Mouse (Mus musculus) midbrain, postnatal 0 days (tissue): Measurements from ENCODE around the gene Chsy1. TPM values are rescaled to one million over a fixed set of nuclear protein-coding genes. Genes with fewer than 3 reads are reported as not detected.

Experiments
- ATAC-seq: fragments of 200-750 bp; cut with Nextera tagmentation; 2 replicates; pipeline ENCODE4 v1.8.0; 2017; ENCODE audit warnings: moderate number of reproducible peaks, mild to moderate bottlenecking, moderate TSS enrichment, moderate library complexity; ENCODE audit not compliant: low FRiP score
- DNase-seq: peaks from one replicate; pipeline ENCODE4 v3.0.0-alpha.2; 2015; ENCODE audit warnings: low spot score
- H3K27ac ChIP-seq: fragments of 300-500 bp; sonication (generic); 2 replicates; pipeline ENCODE4 v1.5.1; 2014; ENCODE audit warnings: low read depth, mild to moderate bottlenecking, low read length, mixed read lengths
- H3K27me3 ChIP-seq: fragments of 300-500 bp; sonication (generic); 2 replicates; pipeline ENCODE4 v1.6.1; 2014; ENCODE audit warnings: low read length, control low read depth, mixed read lengths; ENCODE audit not compliant: insufficient read depth
- H3K36me3 ChIP-seq: fragments of 300-500 bp; sonication (generic); 2 replicates; pipeline ENCODE4 v1.6.1; 2014; ENCODE audit warnings: low read length, control low read depth, mixed read lengths; ENCODE audit not compliant: insufficient read depth
- H3K4me1 ChIP-seq: fragments of 300-500 bp; sonication (generic); 2 replicates; pipeline ENCODE4 v1.6.1; 2014; ENCODE audit warnings: mild to moderate bottlenecking, control low read depth, antibody characterized with exemption, low read length, mixed read lengths; ENCODE audit not compliant: insufficient read depth
- H3K4me2 ChIP-seq: fragments of 300-500 bp; sonication (generic); 2 replicates; pipeline ENCODE4 v1.6.1; 2014; ENCODE audit warnings: low read depth, mild to moderate bottlenecking, low read length, mixed read lengths; ENCODE audit not compliant: poor library complexity, severe bottlenecking
- H3K4me3 ChIP-seq: fragments of 300-500 bp; sonication (generic); 2 replicates; pipeline ENCODE4 v1.5.1; 2014; ENCODE audit warnings: low read depth, mild to moderate bottlenecking, low read length, moderate library complexity
- H3K9ac ChIP-seq: fragments of 300-500 bp; sonication (generic); replicated peaks from 2 replicates; pipeline ENCODE4 v1.6.1; 2014; ENCODE audit warnings: mild to moderate bottlenecking, low read length, moderate library complexity, mixed read lengths; ENCODE audit not compliant: poor library complexity, severe bottlenecking
- H3K9me3 ChIP-seq: fragments of 300-500 bp; sonication (generic); 2 replicates; pipeline ENCODE4 v1.6.1; 2016; ENCODE audit warnings: low read length, control low read depth
- CTCF ChIP-seq: IDR thresholded peaks from 2 replicates; pipeline ENCODE4 v1.5.1; 2016; ENCODE audit warnings: antibody characterized with exemption, mild to moderate bottlenecking
- WGBS: fragments of 180-500 bp; shearing (Covaris S2); extraction: QIAGEN DNeasy Blood & Tissue Kit; methylation state at CpG from one replicate; pipeline ENCODE4 v1.1.7; 2014; 5-methylcytosine and 5-hydroxymethylcytosine counted together
- polyA plus RNA-seq: library from polyadenylated mRNA; unstranded; fragments of >200 nt; fragmentation: Nextera tagmentation; extraction: Ambion mirVana; gene quantifications from 2 replicates; pipeline ENCODE4 v1.2.1, GENCODE M21; 2015
- total RNA-seq: library from RNA; depleted of rRNA; stranded (reverse); fragments of >200 nt; gene quantifications from 2 replicates; pipeline ENCODE4 v1.2.3, GENCODE M21; 2014

The Chsy1 gene
- total and polyA plus RNA-seq, 2 experiments from 2014 or later: 7.2 to 38.9 TPM

GRCm38 (mm10) chr7:66165036-66165798 lies 55.9 kb downstream of the Chsy1 start:
- no peak overlapping the region for H3K4me2 ChIP-seq
- 49% methylated on average over 5 of the region's 5 CpGs for WGBS
- no peaks in the 10 kb centered on the region; the same call in 1 of the 2 replicates for H3K4me1 ChIP-seq
- no peak overlapping the region for H3K4me3 ChIP-seq
- no peaks in the 10 kb centered on the region for H3K36me3 ChIP-seq
- H3K27me3 ChIP-seq: no peaks in the 10 kb centered on the region
- DNase-seq: peak; percentile 59
- TF ChIP-seq CTCF: no peak
- no peak overlapping the region for H3K27ac ChIP-seq
- no peak for ATAC-seq
- H3K9me3 ChIP-seq: no peaks in the 10 kb centered on the region
- no peak overlapping the region for H3K9ac ChIP-seq

GRCm38 (mm10) chr7:66168877-66169276 lies 59.6 kb downstream of the Chsy1 start:
- H3K4me3 ChIP-seq: no peak overlapping the region
- no peaks in the 10 kb centered on the region for H3K27me3 ChIP-seq
- WGBS: 90% methylated on average over 7 of the region's 7 CpGs
- TF ChIP-seq CTCF: no peak
- no peak for DNase-seq
- no peak for ATAC-seq
- H3K4me2 ChIP-seq: no peak overlapping the region
- no peak overlapping the region for H3K9ac ChIP-seq
- no peaks in the 10 kb centered on the region for H3K4me1 ChIP-seq
- H3K27ac ChIP-seq: no peak overlapping the region
- H3K36me3 ChIP-seq: peaks cover 9% of the 10 kb centered on the region; the same call in 1 of the 2 replicates
- H3K9me3 ChIP-seq: no peaks in the 10 kb centered on the region

- Histone ChIP-seq H3K4me2 (no peak overlapping the region), H3K4me3 (no peak overlapping the region), H3K9ac (no peak overlapping the region), H3K27me3 (no peaks in the 10 kb centered on the region), H3K9me3 (no peaks in the 10 kb centered on the region), H3K36me3 (peaks cover 12% of the 10 kb centered on the region; the same call in 1 of the 2 replicates), H3K27ac (no peak overlapping the region), H3K4me1 (no peaks in the 10 kb centered on the region)
- DNase-seq (no peak), ATAC-seq (no peak)
- no peak for TF ChIP-seq CTCF
- 86% methylated on average over 6 of the region's 6 CpGs for WGBS
Measured at GRCm38 (mm10) chr7:66169476-66169875, 60.2 kb downstream of the Chsy1 start.

GRCm38 (mm10) chr7:66170802-66171505 lies 61.6 kb downstream of the Chsy1 start:
- WGBS: 93% methylated on average over 27 of the region's 27 CpGs
- Histone ChIP-seq H3K4me3 (no peak overlapping the region), H3K9me3 (no peaks in the 10 kb centered on the region), H3K27me3 (no peaks in the 10 kb centered on the region), H3K9ac (no peak overlapping the region), H3K4me1 (no peaks in the 10 kb centered on the region), H3K36me3 (peaks cover 12% of the 10 kb centered on the region; the same call in 1 of the 2 replicates), H3K27ac (no peak overlapping the region), H3K4me2 (no peak overlapping the region)
- no peak for TF ChIP-seq CTCF
- ATAC-seq: no peak
- no peak for DNase-seq

- H3K27me3 ChIP-seq: no peaks in the 10 kb centered on the region
- H3K4me3 ChIP-seq: no peak overlapping the region
- no peaks in the 10 kb centered on the region for H3K9me3 ChIP-seq
- no peak overlapping the region for H3K27ac ChIP-seq
- DNase-seq (no peak), ATAC-seq (no peak)
- 95% methylated on average over 6 of the region's 6 CpGs for WGBS
- H3K36me3 ChIP-seq: peaks cover 12% of the 10 kb centered on the region; the same call in 1 of the 2 replicates
- H3K4me2 ChIP-seq: no peak overlapping the region
- TF ChIP-seq CTCF: no peak
- no peaks in the 10 kb centered on the region for H3K4me1 ChIP-seq
- no peak overlapping the region for H3K9ac ChIP-seq
Measured at GRCm38 (mm10) chr7:66175738-66176137, 66.4 kb downstream of the Chsy1 start.

GRCm38 (mm10) chr7:66176256-66176655 lies 66.9 kb downstream of the Chsy1 start:
- ATAC-seq: no peak
- TF ChIP-seq CTCF: no peak
- WGBS: 91% methylated on average over 4 of the region's 4 CpGs
- Histone ChIP-seq H3K4me3 (no peak overlapping the region), H3K36me3 (0 out of 2 replicates have a peak, but pooled peaks cover 8% of the 10 kb centered on the region), H3K4me2 (no peak overlapping the region), H3K27me3 (no peaks in the 10 kb centered on the region), H3K27ac (no peak overlapping the region), H3K9ac (no peak overlapping the region), H3K9me3 (no peaks in the 10 kb centered on the region), H3K4me1 (no peaks in the 10 kb centered on the region)
- DNase-seq: no peak
